Mouse (Mus musculus): ENCODE results near the gene Crisp3.
"Not testable (repeated sequence)": the region's sequence is repeated elsewhere in the genome, so short reads cannot be mapped to it uniquely, and the experiment has no call there.

The Crisp3 gene

DNA sequence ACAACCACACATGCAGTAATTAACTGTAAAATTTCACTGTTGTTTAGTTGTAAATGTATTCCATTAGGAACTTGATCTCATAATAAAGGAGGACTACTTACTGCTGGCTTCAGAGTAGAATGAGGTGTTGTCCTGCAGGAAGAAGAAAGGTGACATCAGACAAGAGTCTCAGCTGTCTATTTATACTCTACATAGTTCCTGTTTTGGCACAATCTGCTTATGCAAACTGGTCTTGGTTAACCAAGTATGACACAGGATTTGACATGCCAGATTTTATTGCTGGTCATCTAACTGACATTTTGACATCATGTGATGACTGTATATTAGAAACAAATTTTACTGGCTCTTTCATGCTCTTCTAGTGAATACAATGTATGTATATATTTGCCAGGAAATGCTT lies at the start of gene Crisp3:
Gene Crisp3, minus strand, starts transcription at position 154 of the 400 bp plus-strand sequence.
- DNase-seq (ENCODE audit: low read depth, low spot score) = no peak

DNA sequence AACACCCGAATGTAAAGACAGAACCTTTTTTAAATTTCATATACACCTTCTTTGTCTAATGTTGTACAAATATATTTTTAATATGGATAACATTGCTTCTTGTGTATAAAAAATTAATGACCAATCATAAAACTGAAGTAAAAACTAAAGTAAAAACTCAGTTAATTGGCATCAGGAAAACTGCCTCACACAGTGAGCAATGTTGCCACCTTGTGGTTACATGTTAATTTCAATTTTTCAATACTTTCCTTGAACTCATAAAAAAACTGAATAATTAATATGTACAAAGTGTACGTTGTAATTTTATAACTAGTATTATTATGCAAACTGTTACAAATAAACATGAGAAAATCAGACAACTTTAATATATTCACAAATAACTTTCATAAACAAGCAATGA lies 43.3 kb upstream of the Crisp3 start:
- DNase-seq (ENCODE audit: low read depth, low spot score) = no peak

DNA sequence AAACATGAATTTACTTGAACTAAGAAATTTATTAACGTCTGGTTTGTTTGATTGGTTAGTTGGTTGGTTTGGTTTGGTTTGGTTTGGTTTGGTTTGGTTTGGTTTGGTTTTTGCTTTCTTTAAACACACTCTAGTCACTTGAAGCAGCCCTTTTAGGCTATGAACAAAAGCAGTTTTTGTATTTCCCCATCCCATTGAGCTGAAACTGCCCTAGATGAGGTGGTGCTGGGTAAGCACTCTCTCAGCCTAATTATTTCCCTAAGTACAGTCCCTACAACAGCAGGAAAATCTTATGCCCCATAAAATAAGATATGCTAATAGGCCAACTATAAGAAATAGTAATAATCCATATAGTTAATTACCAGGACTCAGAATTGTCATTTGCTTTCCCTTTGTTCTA lies 33.4 kb upstream of the Crisp3 start:
- DNase-seq (ENCODE audit: low read depth, low spot score) = no peak

DNA sequence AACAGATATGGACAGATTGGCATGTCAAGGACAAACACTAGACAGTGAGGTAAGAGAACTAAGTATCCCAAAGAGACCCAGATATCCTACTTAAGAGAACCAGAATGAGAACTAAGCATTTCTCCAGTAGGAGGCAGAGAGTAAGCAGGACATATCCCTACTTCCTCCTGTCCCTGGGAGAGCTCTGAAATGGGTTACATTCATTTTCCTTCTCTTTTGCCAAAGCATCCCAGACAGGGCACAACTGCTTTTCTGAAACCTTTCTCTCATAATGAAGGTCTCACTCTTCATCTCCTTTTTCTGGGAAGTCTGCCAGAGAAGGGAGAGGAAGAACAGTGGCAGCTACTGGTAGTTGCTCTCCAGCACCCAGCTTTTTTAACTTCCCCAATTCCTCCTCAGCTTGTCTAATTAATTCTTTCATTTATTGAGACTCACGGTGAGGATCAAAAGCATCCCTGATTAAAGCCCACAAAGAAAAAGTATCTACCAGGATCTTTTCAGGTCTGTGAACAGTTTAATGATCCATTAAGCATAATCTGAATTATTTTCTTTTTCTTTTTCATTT lies 32.9 kb upstream of the Crisp3 start:
- DNase-seq (ENCODE audit: low read depth, low spot score) = no peak

DNA sequence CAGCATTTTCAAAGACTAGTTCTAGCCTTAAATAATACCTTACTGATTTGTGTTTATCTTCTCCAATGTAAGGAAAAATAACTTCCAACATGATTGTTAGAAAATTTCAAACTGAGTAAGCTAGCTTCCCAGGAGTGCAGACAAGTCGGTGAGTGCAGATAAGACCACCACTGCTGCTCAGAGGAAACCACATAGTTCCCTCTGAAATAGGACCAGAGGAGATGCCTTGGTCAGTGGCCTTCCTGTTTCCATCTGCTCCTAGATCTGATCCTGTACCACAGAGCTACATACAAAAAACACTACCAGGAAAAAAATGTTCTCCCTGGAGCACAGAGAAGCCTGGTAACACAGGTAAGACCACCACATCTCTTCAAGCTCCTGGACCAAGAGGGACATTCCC lies 10.4 kb upstream of the Crisp3 start:
- no peak for DNase-seq (ENCODE audit: low read depth, low spot score)

DNA sequence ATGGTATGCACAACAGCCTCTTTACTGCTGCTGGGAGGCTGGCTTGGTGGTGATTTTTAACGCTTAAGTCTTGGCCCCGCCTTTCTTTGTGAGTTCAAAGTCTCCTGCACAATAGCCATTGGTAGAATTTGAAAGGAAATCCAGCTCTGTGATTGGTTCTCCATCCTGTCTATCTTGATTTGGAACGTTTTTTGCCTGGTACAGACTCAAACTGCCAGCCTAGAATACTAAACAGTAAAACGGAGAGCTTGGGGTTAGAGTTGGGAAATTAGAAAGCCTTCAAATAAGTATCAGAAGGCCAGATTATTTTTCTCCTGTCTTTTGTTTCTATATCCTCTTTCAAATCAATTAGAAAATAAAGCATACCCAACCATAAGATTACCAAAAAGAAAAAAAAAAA lies 33.5 kb downstream of the Crisp3 start, which contains the start of gene Pgk2:
Gene Pgk2, minus strand, starts transcription at position 101 of the 400 bp plus-strand sequence.
- DNase-seq (ENCODE audit: low read depth, low spot score) = no peak

DNA sequence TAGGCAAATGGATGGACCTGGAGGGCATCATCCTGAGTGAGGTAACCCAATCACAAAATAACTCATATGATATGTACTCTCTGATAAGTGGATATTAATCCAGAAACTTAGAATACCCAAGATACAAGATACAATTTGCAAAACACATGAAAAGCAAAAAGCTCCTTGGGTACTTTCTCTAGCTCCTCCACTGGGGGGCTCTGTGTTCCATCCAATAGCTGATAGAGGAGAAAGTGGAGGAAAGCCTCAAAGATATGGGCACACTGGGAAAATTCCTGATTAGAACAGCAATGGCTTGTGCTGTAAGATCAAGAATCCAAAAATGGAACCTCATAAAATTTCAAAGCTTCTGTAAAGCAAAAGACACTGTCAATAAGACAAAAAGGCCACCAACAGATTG lies 40.3 kb downstream of the Crisp3 start:
- not testable (repeated sequence) for DNase-seq (ENCODE audit: low read depth, low spot score)

DNA sequence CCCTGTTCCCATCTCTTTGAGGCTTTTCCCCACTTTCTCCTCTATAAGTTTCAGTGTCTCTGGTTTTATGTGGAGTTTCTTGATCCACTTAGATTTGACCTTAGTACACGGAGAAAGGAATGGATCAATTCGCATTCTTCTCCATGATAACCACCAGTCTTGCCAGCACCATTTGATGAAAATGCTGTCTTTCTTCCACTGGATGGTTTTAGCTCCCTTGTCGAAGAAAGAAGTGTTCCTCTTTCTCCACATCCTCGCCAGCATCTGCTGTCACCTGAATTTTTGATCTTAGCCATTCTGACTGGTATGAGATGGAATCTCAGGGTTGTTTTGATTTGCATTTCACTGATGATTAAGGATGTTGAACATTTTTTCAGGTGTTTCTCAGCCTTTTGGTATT lies 51.9 kb downstream of the Crisp3 start:
- DNase-seq (ENCODE audit: low read depth, low spot score) = not testable (repeated sequence)

Data from retina, postnatal 7 days (tissue).